Mouse (Mus musculus) bone marrow, adult 2 months (tissue): ENCODE results near the gene Cdk15.

Experiments
- CTCF ChIP-seq: fragments of 200-500 bp; IDR thresholded peaks from 2 replicates; pipeline ENCODE4 v1.5.1; 2011; ENCODE audit warnings: low read length, control low read depth; ENCODE audit not compliant: control insufficient read depth, insufficient read depth
- POLR2A ChIP-seq: fragments of 200-500 bp; IDR thresholded peaks from 2 replicates; pipeline ENCODE4 v1.6.1; 2011; ENCODE audit warnings: low read depth, mild to moderate bottlenecking, control low read depth, low read length, borderline replicate concordance; ENCODE audit not compliant: control insufficient read depth

DNA sequence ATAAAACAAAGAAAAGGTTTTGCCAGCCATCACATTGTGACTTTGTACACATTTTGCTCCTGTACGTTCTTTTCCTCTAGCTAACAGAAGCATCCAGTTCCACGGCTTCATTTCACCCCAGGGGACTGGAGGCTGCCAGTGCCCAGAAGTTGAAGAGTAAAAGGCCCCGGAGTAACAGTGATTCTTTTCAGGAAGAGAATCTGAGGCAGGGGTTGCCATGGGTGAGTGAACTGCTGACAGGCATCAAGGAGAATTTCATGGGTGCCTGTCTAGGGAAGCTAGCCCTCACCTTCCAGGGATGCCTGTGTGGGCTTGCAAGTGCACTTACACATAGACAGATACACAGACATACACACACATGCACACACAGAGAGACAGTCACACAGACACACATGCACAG is 1.0 kb downstream of the Cdk15 start:
- no peak for TF ChIP-seq CTCF
- TF ChIP-seq POLR2A: no peak
